Mouse (Mus musculus) brain, embryonic 14.5 days (tissue): Measurements from ENCODE around the gene Ccdc22.

Experiments
- CTCF ChIP-seq: fragments of 200-500 bp; IDR thresholded peaks from 2 replicates; pipeline ENCODE4 v1.5.1; 2012; ENCODE audit warnings: inconsistent platforms, mild to moderate bottlenecking, moderate library complexity, borderline replicate concordance; ENCODE audit not compliant: insufficient read depth, insufficient read length; ENCODE audit errors: extremely low read depth
- POLR2A ChIP-seq: fragments of 200-500 bp; IDR thresholded peaks from 2 replicates; pipeline ENCODE4 v1.6.1; 2012; ENCODE audit warnings: mild to moderate bottlenecking, inconsistent platforms, borderline replicate concordance; ENCODE audit not compliant: poor library complexity, insufficient read depth, insufficient read length, severe bottlenecking; ENCODE audit errors: extremely low read depth

DNA sequence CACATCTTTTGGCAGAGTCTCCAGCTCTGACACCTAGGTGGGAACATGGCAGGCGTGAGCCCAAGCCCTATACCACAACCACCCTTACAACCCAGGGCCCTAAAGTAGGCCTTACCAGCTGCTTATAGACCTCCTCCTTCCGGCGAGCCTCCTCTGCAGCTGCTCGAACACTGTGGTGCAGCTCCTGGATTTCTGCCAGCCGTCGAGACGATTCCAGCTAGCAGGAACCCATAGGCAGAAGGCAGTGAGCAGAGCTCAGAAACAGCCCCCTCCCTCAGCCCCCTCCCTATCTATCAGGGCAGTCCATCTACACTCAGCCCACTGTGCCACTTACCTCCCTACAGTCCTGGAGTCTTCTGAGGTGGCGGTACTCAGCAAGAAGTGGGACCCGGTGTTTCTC, 9.9 kb downstream of the Ccdc22 start:
- TF ChIP-seq POLR2A (no peak), CTCF (no peak)
